Mouse (Mus musculus): ENCODE results near the gene Fh1. TPM values are rescaled to one million over a fixed set of nuclear protein-coding genes. Genes with fewer than 3 reads are reported as not detected.

Gene Fh1
- total RNA-seq, 1 experiment from 2014 or later = 73.8 TPM

GRCm38 (mm10) chr1:175629248-175629647, 3.8 kb upstream of the Fh1 start:
- ATAC-seq (ENCODE audit: extremely low read depth, insufficient number of reproducible peaks, low FRiP score, poor library complexity, severe bottlenecking) = no peak

GRCm38 (mm10) chr1:175625990-175626692, 706 bp upstream of the Fh1 start:
- ATAC-seq (ENCODE audit: extremely low read depth, insufficient number of reproducible peaks, low FRiP score, poor library complexity, severe bottlenecking) = peak; percentile 49

GRCm38 (mm10) chr1:175623656-175624055, 1.8 kb downstream of the Fh1 start:
- ATAC-seq (ENCODE audit: extremely low read depth, insufficient number of reproducible peaks, low FRiP score, poor library complexity, severe bottlenecking) = no peak

- ATAC-seq (ENCODE audit: extremely low read depth, insufficient number of reproducible peaks, low FRiP score, poor library complexity, severe bottlenecking) = no peak
Measured at GRCm38 (mm10) chr1:175619814-175620431, 5.5 kb downstream of the Fh1 start, which contains the start of gene Kmo. Gene Kmo, plus strand, starts transcription at chr1:175620381.

- ATAC-seq (ENCODE audit: extremely low read depth, insufficient number of reproducible peaks, low FRiP score, poor library complexity, severe bottlenecking) = no peak
Measured at GRCm38 (mm10) chr1:175614992-175615391, 10.4 kb downstream of the Fh1 start.

- no peak for ATAC-seq (ENCODE audit: extremely low read depth, insufficient number of reproducible peaks, low FRiP score, poor library complexity, severe bottlenecking)
Measured at GRCm38 (mm10) chr1:175608708-175609107, 16.7 kb downstream of the Fh1 start.

GRCm38 (mm10) chr1:175607838-175608585, 17.4 kb downstream of the Fh1 start:
- ATAC-seq (ENCODE audit: extremely low read depth, insufficient number of reproducible peaks, low FRiP score, poor library complexity, severe bottlenecking) = no peak

GRCm38 (mm10) chr1:175607308-175607707, 18.1 kb downstream of the Fh1 start:
- no peak for ATAC-seq (ENCODE audit: extremely low read depth, insufficient number of reproducible peaks, low FRiP score, poor library complexity, severe bottlenecking)

- no peak for ATAC-seq (ENCODE audit: extremely low read depth, insufficient number of reproducible peaks, low FRiP score, poor library complexity, severe bottlenecking)
Measured at GRCm38 (mm10) chr1:175603390-175603789, 22.0 kb downstream of the Fh1 start.

GRCm38 (mm10) chr1:175602231-175602630, 23.2 kb downstream of the Fh1 start:
- no peak for ATAC-seq (ENCODE audit: extremely low read depth, insufficient number of reproducible peaks, low FRiP score, poor library complexity, severe bottlenecking)

GRCm38 (mm10) chr1:175592832-175593231, 32.6 kb downstream of the Fh1 start:
- no peak for ATAC-seq (ENCODE audit: extremely low read depth, insufficient number of reproducible peaks, low FRiP score, poor library complexity, severe bottlenecking)

GRCm38 (mm10) chr1:175586656-175587055, 38.8 kb downstream of the Fh1 start:
- ATAC-seq (ENCODE audit: extremely low read depth, insufficient number of reproducible peaks, low FRiP score, poor library complexity, severe bottlenecking) = no peak

- ATAC-seq (ENCODE audit: extremely low read depth, insufficient number of reproducible peaks, low FRiP score, poor library complexity, severe bottlenecking) = no peak
Measured at GRCm38 (mm10) chr1:175585267-175585666, 40.2 kb downstream of the Fh1 start.

GRCm38 (mm10) chr1:175582799-175583198, 42.6 kb downstream of the Fh1 start:
- no peak for ATAC-seq (ENCODE audit: extremely low read depth, insufficient number of reproducible peaks, low FRiP score, poor library complexity, severe bottlenecking)

- ATAC-seq (ENCODE audit: extremely low read depth, insufficient number of reproducible peaks, low FRiP score, poor library complexity, severe bottlenecking) = no peak
Measured at GRCm38 (mm10) chr1:175580346-175580745, 45.1 kb downstream of the Fh1 start.

- no peak for ATAC-seq (ENCODE audit: extremely low read depth, insufficient number of reproducible peaks, low FRiP score, poor library complexity, severe bottlenecking)
Measured at GRCm38 (mm10) chr1:175579598-175580235, 45.7 kb downstream of the Fh1 start.

- ATAC-seq (ENCODE audit: extremely low read depth, insufficient number of reproducible peaks, low FRiP score, poor library complexity, severe bottlenecking) = no peak
Measured at GRCm38 (mm10) chr1:175578425-175579096, 46.9 kb downstream of the Fh1 start.

- no peak for ATAC-seq (ENCODE audit: extremely low read depth, insufficient number of reproducible peaks, low FRiP score, poor library complexity, severe bottlenecking)
Measured at GRCm38 (mm10) chr1:175574129-175574528, 51.3 kb downstream of the Fh1 start.

GRCm38 (mm10) chr1:175565579-175566103, 59.8 kb downstream of the Fh1 start:
- no peak for ATAC-seq (ENCODE audit: extremely low read depth, insufficient number of reproducible peaks, low FRiP score, poor library complexity, severe bottlenecking)

Data from neutrophil, adult 5-6 weeks (primary cell).